Mouse (Mus musculus) hindbrain, embryonic 14.5 days (tissue): ENCODE results near the gene Cers5. TPM values are rescaled to one million over a fixed set of nuclear protein-coding genes. Genes with fewer than 3 reads are reported as not detected.

Experiments
- ATAC-seq: fragments of 200-750 bp; cut with Nextera tagmentation; 2 replicates; pipeline ENCODE4 v1.8.0; 2017; ENCODE audit warnings: moderate number of reproducible peaks, mild to moderate bottlenecking, moderate TSS enrichment, moderate library complexity; ENCODE audit not compliant: low FRiP score
- DNase-seq: peaks from one replicate; pipeline ENCODE4 v3.0.0-alpha.2; 2015; ENCODE audit warnings: low spot score
- H3K27ac ChIP-seq: fragments of 300-500 bp; sonication (generic); 2 replicates; pipeline ENCODE4 v1.5.1; 2014; ENCODE audit warnings: mild to moderate bottlenecking, moderate library complexity
- H3K27me3 ChIP-seq: fragments of 300-500 bp; sonication (generic); 2 replicates; pipeline ENCODE4 v1.6.1; 2014; ENCODE audit warnings: mild to moderate bottlenecking, low read length, mixed read lengths; ENCODE audit not compliant: control insufficient read depth, insufficient read depth
- H3K36me3 ChIP-seq: fragments of 300-500 bp; sonication (generic); replicated peaks from 2 replicates; pipeline ENCODE4 v1.6.1; 2014; ENCODE audit not compliant: control insufficient read depth, insufficient read depth
- H3K4me1 ChIP-seq: fragments of 300-500 bp; sonication (generic); replicated peaks from 2 replicates; pipeline ENCODE4 v1.6.1; 2014; ENCODE audit warnings: antibody characterized with exemption, low read length, mixed read lengths; ENCODE audit not compliant: control insufficient read depth, insufficient read depth
- H3K4me2 ChIP-seq: fragments of 300-500 bp; sonication (generic); replicated peaks from 2 replicates; pipeline ENCODE4 v1.6.1; 2014; ENCODE audit warnings: mild to moderate bottlenecking, moderate library complexity
- H3K4me3 ChIP-seq: fragments of 300-500 bp; sonication (generic); replicated peaks from 2 replicates; pipeline ENCODE4 v1.5.1; 2014; ENCODE audit warnings: mild to moderate bottlenecking, low read length
- H3K9ac ChIP-seq: fragments of 300-500 bp; sonication (generic); 2 replicates; pipeline ENCODE4 v1.6.1; 2014
- H3K9me3 ChIP-seq: fragments of 300-500 bp; sonication (generic); 2 replicates; pipeline ENCODE4 v1.6.1; 2016; ENCODE audit warnings: low read length; ENCODE audit not compliant: control insufficient read depth
- WGBS: fragments of 180-500 bp; shearing (Covaris S2); extraction: QIAGEN DNeasy Blood & Tissue Kit; methylation state at CpG from one replicate; pipeline ENCODE4 v1.1.7; 2014; 5-methylcytosine and 5-hydroxymethylcytosine counted together
- polyA plus RNA-seq: library from polyadenylated mRNA; unstranded; fragments of >200 nt; fragmentation: Nextera tagmentation; extraction: Ambion mirVana; gene quantifications from 2 replicates; pipeline ENCODE4 v1.2.1, GENCODE M21; 2014

Gene Cers5
- polyA plus RNA-seq, 1 experiment from 2014 or later: 78.5 TPM

DNA sequence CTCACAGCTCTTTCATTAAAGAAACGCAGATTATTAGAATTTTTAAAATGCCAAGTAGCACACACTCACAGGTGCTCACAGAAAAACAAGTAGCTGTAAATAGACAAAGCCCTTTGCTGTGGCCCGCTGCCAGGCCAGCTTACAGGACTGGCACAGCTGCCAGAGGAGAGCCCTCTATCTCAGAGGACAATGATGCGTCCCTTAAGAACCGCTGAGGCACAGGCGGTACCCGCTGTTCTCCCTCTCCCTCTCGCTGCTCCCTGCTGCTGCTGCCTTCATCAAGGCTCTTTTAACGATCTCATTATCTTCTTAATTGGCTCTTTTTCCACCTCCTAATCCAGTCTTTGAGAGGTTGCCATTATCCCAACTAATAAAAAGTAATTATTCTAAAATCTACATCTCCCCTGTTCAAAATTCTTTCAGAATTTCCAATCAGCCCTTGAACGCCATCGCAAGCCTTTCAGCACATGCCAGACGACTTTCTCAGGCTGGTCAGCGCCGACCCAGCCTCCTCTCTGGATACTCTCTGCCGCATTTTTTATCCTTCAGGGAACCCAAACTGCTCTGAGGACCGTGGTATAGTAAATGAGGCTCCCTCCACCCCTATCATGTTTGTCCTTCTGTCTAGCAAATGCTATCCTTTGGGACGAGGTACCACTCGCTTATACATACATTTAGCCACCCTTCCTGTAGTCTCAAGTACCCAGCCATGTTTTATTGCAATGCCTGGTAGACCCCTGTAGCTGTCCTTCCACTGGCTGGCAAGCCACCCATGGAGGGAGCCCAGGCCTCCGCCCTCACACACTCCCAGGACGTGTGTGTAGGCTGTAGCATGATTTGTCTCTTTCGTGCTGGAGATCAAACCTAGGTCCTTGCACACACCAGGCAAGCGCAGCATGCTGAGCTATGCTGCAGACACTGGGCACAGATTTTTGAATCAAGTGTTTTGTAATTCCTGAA lies 35.4 kb upstream of the Cers5 start:
- Histone ChIP-seq H3K4me1 (peaks cover 27% of the 10 kb centered on the region), H3K9ac (peak overlapping the region; percentile 26)
- WGBS: 24% methylated on average over 21 of the region's 21 CpGs

DNA sequence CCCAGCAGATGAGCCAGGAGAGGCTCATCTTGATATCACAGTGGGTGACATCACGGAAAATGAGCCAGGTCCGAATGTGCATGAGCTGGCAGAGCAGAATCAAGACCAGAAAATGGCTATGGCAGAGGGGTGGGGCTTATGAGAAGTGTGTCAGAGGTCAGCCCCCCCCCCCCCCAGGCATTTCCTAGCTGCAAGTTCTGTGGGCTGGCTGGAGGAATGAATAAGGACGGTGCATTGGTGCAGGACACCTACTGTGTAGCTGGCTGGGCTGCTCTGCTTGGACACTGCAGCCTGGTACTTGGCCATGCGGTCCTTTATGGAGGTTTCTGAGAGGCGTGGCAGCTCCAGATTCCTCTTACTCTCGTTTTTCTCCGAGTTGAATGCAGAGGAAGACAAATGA lies 33.5 kb upstream of the Cers5 start:
- H3K9ac ChIP-seq: no peak overlapping the region
- DNase-seq: no peak
- no peak overlapping the region for H3K4me3 ChIP-seq
- H3K9me3 ChIP-seq: no peaks in the 10 kb centered on the region
- no peak overlapping the region for H3K4me2 ChIP-seq
- H3K27me3 ChIP-seq: no peaks in the 10 kb centered on the region
- peaks cover 29% of the 10 kb centered on the region for H3K4me1 ChIP-seq
- H3K36me3 ChIP-seq: no peaks in the 10 kb centered on the region
- 0 out of 2 replicates have a peak overlapping the region, but pooled peaks have one; percentile 32 for H3K27ac ChIP-seq
- 14% methylated on average over 7 of the region's 7 CpGs for WGBS
- ATAC-seq: no peak

More for the DNA sequence above, 35.4 kb upstream of the Cers5 start:
- Histone ChIP-seq H3K9me3 (no peaks in the 10 kb centered on the region), H3K36me3 (no peaks in the 10 kb centered on the region), H3K4me3 (no peak overlapping the region), H3K4me2 (peak overlapping the region; percentile 33), H3K27me3 (no peaks in the 10 kb centered on the region), H3K27ac (peak overlapping the region; percentile 90)
- ATAC-seq (peak; percentile 88), DNase-seq (peak; percentile 62)

DNA sequence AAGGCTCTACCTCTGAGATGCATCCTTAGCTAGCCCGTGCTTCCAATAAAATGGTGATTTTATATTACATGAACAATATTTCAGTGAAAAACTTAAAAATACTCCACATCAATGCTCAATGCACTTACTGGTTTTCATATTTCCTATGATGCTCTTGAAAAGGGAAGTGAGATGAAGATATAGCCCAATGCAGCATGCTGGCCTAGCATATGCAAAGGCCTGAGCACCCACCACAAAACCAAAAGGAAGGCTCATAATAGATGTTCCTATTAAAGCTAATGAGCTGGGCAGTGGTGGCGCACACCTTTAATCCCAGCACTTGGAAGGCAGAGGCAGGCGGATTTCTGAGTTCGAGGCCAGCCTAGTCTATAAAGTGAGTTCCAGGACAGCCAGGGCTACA lies 33.0 kb upstream of the Cers5 start:
- no peak for ATAC-seq

DNA sequence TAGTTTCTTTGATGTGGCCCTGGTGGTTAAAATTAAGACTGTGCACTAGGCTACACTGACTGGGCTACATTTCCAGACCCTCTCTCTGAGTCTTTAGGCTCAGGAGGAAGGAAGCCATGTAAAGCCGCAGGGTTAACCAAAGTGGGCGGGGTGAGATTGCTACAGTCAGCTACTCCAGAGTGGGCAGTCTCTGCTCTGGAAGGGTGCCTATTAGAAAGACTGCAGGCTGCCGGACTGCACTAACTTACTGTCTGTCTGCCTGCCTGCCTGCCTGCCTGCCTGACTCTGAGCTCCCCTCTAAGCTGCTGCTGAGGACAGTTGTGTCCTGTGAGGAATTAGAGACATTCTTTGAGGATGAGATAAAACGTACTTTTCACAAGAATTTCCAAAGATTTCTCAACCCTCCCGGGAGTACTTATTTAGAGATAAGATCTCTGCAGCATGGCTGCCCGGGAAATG lies 30.5 kb upstream of the Cers5 start:
- H3K27ac ChIP-seq: peak overlapping the region; percentile 60; the same call in 1 of the 2 replicates
- no peak for DNase-seq
- ATAC-seq: no peak

More for the DNA sequence above, 33.0 kb upstream of the Cers5 start:
- Histone ChIP-seq H3K4me1 (peaks cover 29% of the 10 kb centered on the region), H3K4me2 (no peak overlapping the region), H3K9ac (no peak overlapping the region), H3K27me3 (no peaks in the 10 kb centered on the region), H3K36me3 (no peaks in the 10 kb centered on the region), H3K9me3 (no peaks in the 10 kb centered on the region), H3K27ac (no peak overlapping the region), H3K4me3 (no peak overlapping the region)
- 93% methylated on average over 4 of the region's 4 CpGs for WGBS
- DNase-seq: no peak

DNA sequence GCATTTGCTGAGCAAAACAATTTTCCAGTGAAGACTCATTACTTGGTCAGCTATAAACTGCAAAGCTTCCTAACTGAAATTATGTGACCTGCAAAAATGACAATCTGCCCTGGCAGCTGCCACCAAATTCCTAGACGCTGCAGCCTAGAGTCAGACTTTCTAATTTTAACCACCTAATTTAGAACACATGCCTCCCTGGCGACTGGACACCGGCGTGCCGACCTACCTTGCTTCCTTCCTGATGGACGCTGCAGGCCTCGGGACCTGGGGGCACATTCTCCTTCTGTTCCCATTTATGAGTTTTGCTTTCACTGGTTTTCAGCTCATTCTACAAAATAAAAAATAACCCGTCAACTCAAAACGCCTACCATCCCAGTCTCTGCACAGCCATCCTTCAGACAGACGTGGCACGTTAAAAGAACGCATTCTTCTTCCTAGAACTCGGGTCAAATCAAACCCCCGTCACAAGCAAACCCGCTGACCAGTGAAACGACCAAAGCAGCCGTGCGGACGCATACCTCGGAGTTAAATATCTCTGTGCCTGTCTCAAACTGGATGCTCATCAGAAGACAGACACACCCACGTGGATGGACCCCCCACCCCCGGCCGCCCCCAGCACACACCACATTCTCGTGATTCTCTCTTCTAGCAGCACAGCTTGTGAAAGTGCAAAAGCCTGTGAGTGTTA lies 29.3 kb upstream of the Cers5 start:
- Histone ChIP-seq H3K4me1 (peaks cover 14% of the 10 kb centered on the region), H3K27me3 (no peaks in the 10 kb centered on the region), H3K4me3 (no peak overlapping the region), H3K36me3 (no peaks in the 10 kb centered on the region), H3K9ac (0 out of 2 replicates have a peak overlapping the region, but pooled peaks have one; percentile 1), H3K27ac (no peak overlapping the region), H3K9me3 (no peaks in the 10 kb centered on the region), H3K4me2 (no peak overlapping the region)
- ATAC-seq: no peak
- 35% methylated on average over 24 of the region's 24 CpGs for WGBS
- DNase-seq: no peak

More for the DNA sequence above, 30.5 kb upstream of the Cers5 start:
- Histone ChIP-seq H3K9ac (0 out of 2 replicates have a peak overlapping the region, but pooled peaks have one; percentile 8), H3K27me3 (no peaks in the 10 kb centered on the region), H3K4me1 (peaks cover 26% of the 10 kb centered on the region), H3K4me3 (no peak overlapping the region), H3K9me3 (no peaks in the 10 kb centered on the region), H3K4me2 (no peak overlapping the region), H3K36me3 (no peaks in the 10 kb centered on the region)
- WGBS: 33% methylated on average over 6 of the region's 6 CpGs

DNA sequence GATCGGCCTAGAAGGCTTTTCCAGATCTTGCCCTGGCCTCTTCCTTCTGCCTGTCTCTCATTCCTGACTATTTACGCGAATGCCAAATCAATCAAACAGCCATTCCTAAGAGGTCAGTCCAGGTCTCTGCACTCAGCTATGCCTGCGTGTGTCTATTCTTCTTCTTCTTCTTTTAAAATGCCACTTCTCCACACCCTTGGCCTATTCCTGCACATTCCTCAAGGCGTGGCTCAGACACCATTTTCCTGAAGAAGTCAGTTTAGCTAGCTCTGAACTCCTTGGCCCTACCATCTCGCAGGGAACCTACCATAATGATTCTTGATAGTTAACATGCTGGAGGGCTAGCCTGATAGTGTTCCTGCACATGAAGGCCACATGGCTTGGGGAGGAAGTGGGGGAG lies 27.0 kb upstream of the Cers5 start:
- Histone ChIP-seq H3K27me3 (no peaks in the 10 kb centered on the region), H3K4me2 (no peak overlapping the region), H3K9me3 (no peaks in the 10 kb centered on the region), H3K4me1 (peaks cover 10% of the 10 kb centered on the region), H3K27ac (no peak overlapping the region), H3K36me3 (no peaks in the 10 kb centered on the region), H3K4me3 (no peak overlapping the region), H3K9ac (no peak overlapping the region)
- ATAC-seq: no peak
- DNase-seq: no peak
- 76% methylated on average over 6 of the region's 6 CpGs for WGBS

DNA sequence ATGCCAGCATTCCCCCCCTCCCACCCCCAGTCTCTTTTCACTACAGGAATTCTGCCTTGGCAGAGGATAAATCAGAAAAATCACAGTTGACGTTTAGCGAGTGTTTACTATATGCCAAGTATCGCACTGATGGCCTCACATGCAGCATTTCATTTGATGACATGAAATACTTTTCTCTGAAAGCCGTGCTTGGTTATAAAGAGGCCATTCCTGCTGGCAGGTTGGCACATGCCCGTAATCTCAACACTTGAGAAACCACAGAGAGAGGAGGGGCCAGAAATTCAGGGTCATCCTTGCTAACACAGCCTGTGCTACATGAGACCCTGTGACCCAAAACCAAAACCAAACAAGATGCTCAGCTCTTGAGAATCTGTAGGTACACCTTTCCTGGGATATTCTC lies 25.2 kb upstream of the Cers5 start:
- DNase-seq (no peak), ATAC-seq (no peak)
- no peak overlapping the region for H3K4me3 ChIP-seq
- 0 out of 2 replicates have a peak, but pooled peaks cover under 1% of the 10 kb centered on the region for H3K4me1 ChIP-seq
- no peaks in the 10 kb centered on the region for H3K27me3 ChIP-seq
- no peak overlapping the region for H3K4me2 ChIP-seq
- no peaks in the 10 kb centered on the region for H3K9me3 ChIP-seq
- H3K9ac ChIP-seq: no peak overlapping the region
- 0 out of 2 replicates have a peak overlapping the region, but pooled peaks have one; percentile 7 for H3K27ac ChIP-seq
- WGBS: 82% methylated on average over 5 of the region's 5 CpGs
- no peaks in the 10 kb centered on the region for H3K36me3 ChIP-seq

DNA sequence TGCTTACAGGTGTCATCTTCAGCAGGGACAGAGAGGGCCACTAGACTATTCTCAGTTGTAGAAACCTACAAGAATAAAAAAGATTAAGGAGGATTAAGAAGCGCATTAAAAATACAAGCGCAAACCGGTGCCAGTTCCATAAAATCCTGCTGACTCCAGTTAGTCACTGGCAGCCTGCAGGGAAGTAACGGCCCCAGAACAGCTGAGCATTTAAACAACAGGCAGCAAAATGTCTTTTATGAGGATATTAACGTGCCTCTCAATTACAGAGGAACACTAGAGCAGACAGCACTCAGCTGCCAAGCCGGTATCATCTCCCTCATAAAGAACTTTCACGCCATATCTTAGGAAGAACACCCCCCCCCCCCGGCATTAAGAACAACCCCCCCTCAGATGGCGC lies 24.1 kb upstream of the Cers5 start:
- ATAC-seq (peak; percentile 64; the same call in 1 of the 2 replicates), DNase-seq (no peak)
- peak overlapping the region; percentile 68 for H3K27ac ChIP-seq
- H3K4me3 ChIP-seq: no peak overlapping the region
- no peak overlapping the region for H3K4me2 ChIP-seq
- no peak overlapping the region for H3K9ac ChIP-seq
- peaks cover 4% of the 10 kb centered on the region; the same call in 1 of the 2 replicates for H3K36me3 ChIP-seq
- H3K4me1 ChIP-seq: no peaks in the 10 kb centered on the region
- H3K27me3 ChIP-seq: no peaks in the 10 kb centered on the region
- WGBS: 60% methylated on average over 9 of the region's 9 CpGs
- no peaks in the 10 kb centered on the region for H3K9me3 ChIP-seq

DNA sequence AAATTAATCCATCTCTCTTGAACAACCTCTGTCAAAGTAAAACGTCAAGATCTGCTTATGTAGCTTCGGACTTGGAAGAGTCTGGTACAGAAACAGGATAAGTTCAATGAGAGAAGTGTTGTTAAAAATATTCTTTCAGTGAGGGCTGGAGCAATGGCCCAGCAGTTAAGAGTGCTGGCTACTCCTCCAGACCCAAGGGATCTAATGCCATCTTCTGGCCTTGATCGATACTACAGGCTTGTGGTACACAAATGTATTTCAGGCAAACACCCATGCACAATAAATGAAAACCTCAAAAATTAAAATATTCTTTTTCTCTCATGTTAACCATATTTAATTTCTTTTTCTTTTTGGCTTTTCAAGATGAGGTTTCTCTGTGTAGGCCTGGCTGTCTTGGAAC lies 23.4 kb upstream of the Cers5 start:
- no peak overlapping the region for H3K4me2 ChIP-seq
- ATAC-seq (no peak), DNase-seq (no peak)
- H3K9me3 ChIP-seq: no peaks in the 10 kb centered on the region
- WGBS: 89% methylated on average over 3 of the region's 3 CpGs
- no peak overlapping the region for H3K4me3 ChIP-seq
- H3K27me3 ChIP-seq: no peaks in the 10 kb centered on the region
- H3K27ac ChIP-seq: peak overlapping the region; percentile 68
- H3K36me3 ChIP-seq: peaks cover 8% of the 10 kb centered on the region; the same call in 1 of the 2 replicates
- H3K9ac ChIP-seq: no peak overlapping the region
- no peaks in the 10 kb centered on the region for H3K4me1 ChIP-seq
